Mouse (Mus musculus): ENCODE results near the gene Ahnak2.

GRCm38 (mm10) chr12:112825901-112826300 lies 23.4 kb upstream of the Ahnak2 start:
- no peak for TF ChIP-seq CTCF (IDR thresholded peaks at IDR 0.05; ENCODE audit: low read depth)
- no peak for TF ChIP-seq EP300 (IDR thresholded peaks at IDR 0.05; ENCODE audit: low read depth)

Measured in liver, postnatal 0 days (tissue).